Mouse (Mus musculus): ENCODE results near the gene Dip2c. TPM values are rescaled to one million over a fixed set of nuclear protein-coding genes. Genes with fewer than 3 reads are reported as not detected.
A peak's percentile ranks its signal among the peaks of the same experiment; 100 is the strongest.

The Dip2c gene
- total and polyA plus RNA-seq, 2 experiments from 2014 or later: 8.8 to 67.4 TPM

DNA sequence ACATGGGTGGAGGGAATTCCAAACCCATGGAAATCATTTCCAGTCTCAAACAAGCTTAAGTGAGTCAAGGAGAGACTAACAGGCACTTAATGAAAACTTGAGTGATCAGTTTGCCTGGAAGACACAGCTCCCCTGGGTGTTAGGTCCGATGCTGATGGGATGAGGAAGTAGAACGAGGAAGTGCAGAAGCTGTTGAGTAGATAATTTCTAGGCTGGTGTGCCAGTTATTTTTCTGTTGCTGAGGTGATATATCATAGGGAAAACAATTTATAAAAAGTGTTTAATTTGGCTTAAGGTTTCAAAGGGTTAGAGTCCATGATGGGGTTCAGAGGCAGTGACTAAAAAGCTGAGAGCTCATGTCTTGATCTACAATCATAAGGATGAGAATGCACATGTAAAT, 111.7 kb downstream of the Dip2c start:
- no peak for DNase-seq
- Histone ChIP-seq H3K4me2 (ENCODE audit: low read depth) (no peak overlapping the region), H3K4me3 (ENCODE audit: low read depth, low read length) (no peak overlapping the region), H3K9me3 (ENCODE audit: low read length) (no peaks in the 10 kb centered on the region), H3K27me3 (ENCODE audit: insufficient read depth, low read length) (no peaks in the 10 kb centered on the region), H3K4me1 (ENCODE audit: insufficient read depth) (no peaks in the 10 kb centered on the region), H3K36me3 (ENCODE audit: insufficient read depth) (no peaks in the 10 kb centered on the region), H3K27ac (ENCODE audit: low read depth, low read length) (no peak overlapping the region), H3K9ac (no peak overlapping the region)
- TF ChIP-seq CTCF (IDR thresholded peaks at IDR 0.05; ENCODE audit: low read depth): no peak
- ATAC-seq: no peak
- WGBS: 86% methylated on average over 2 of the region's 2 CpGs

DNA sequence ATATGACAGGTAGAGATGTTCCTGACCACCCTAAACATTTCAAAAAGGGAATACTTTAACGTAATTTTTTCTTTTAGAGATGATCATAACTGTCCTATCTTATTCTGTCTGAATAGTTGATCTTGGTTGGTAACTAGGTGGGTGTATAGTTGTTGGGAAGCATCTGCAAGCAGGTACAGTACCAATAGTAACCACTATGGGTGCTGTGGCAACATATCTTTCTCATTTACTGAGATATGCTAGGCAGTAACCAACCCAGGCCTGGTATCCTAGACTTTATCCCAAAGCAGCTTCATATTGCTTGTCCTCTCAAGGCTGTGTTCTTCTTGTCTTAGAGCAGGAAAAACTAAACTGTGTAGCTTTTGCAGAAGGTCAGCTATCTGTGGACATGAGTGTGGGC, 113.0 kb downstream of the Dip2c start:
- H3K4me3 ChIP-seq (ENCODE audit: low read depth, low read length): no peak overlapping the region
- TF ChIP-seq CTCF (IDR thresholded peaks at IDR 0.05; ENCODE audit: low read depth): peak; percentile 41
- WGBS: 98% methylated on average over 1 of the region's 1 CpGs
- no peak for DNase-seq
- H3K36me3 ChIP-seq (ENCODE audit: insufficient read depth): no peaks in the 10 kb centered on the region
- no peaks in the 10 kb centered on the region for H3K9me3 ChIP-seq (ENCODE audit: low read length)
- no peak overlapping the region for H3K4me2 ChIP-seq (ENCODE audit: low read depth)
- no peaks in the 10 kb centered on the region for H3K4me1 ChIP-seq (ENCODE audit: insufficient read depth)
- ATAC-seq: peak; percentile 51; the same call in 1 of the 2 replicates
- H3K27me3 ChIP-seq (ENCODE audit: insufficient read depth, low read length): no peaks in the 10 kb centered on the region
- H3K9ac ChIP-seq: no peak overlapping the region
- H3K27ac ChIP-seq (ENCODE audit: low read depth, low read length): no peak overlapping the region

- no peak for TF ChIP-seq CTCF (IDR thresholded peaks at IDR 0.05; ENCODE audit: low read depth)
- DNase-seq (no peak), ATAC-seq (no peak)
- no peaks in the 10 kb centered on the region for H3K36me3 ChIP-seq (ENCODE audit: insufficient read depth)
- H3K4me3 ChIP-seq (ENCODE audit: low read depth, low read length): no peak overlapping the region
- WGBS: 24% methylated on average over 5 of the region's 5 CpGs
- no peak overlapping the region for H3K4me2 ChIP-seq (ENCODE audit: low read depth)
- H3K4me1 ChIP-seq (ENCODE audit: insufficient read depth): no peaks in the 10 kb centered on the region
- H3K27ac ChIP-seq (ENCODE audit: low read depth, low read length): no peak overlapping the region
- H3K9me3 ChIP-seq (ENCODE audit: low read length): no peaks in the 10 kb centered on the region
- H3K9ac ChIP-seq: no peak overlapping the region
- no peaks in the 10 kb centered on the region for H3K27me3 ChIP-seq (ENCODE audit: insufficient read depth, low read length)
Observed at GRCm38 (mm10) chr13:9390204-9390804, 114.0 kb downstream of the Dip2c start.

DNA sequence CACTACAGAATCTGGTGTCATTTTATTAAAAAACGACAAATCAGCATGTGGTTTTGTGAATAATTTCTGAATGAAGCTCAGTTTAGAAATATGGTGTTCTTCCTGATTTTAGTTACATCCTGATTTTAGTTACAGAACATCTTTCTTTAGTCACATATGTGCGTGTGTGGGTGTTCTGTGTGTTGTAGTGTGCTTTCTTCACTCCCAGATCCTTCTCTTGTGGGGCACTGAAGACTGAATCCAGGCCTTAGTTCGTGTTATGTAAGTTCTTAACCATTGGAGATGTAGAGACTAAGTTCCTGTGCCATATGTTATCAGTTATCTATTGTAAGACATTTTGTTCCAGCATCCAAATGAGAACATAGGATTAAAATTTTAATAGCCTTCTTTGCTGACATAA, 117.1 kb downstream of the Dip2c start:
- Histone ChIP-seq H3K27ac (ENCODE audit: low read depth, low read length) (no peak overlapping the region), H3K9me3 (ENCODE audit: low read length) (no peaks in the 10 kb centered on the region), H3K4me1 (ENCODE audit: insufficient read depth) (peaks cover under 1% of the 10 kb centered on the region; the same call in 1 of the 2 replicates), H3K4me2 (ENCODE audit: low read depth) (no peak overlapping the region), H3K27me3 (ENCODE audit: insufficient read depth, low read length) (no peaks in the 10 kb centered on the region), H3K36me3 (ENCODE audit: insufficient read depth) (no peaks in the 10 kb centered on the region), H3K9ac (no peak overlapping the region), H3K4me3 (ENCODE audit: low read depth, low read length) (no peak overlapping the region)
- DNase-seq (no peak), ATAC-seq (no peak)
- WGBS: 85% methylated on average over 3 of the region's 3 CpGs
- no peak for TF ChIP-seq CTCF (IDR thresholded peaks at IDR 0.05; ENCODE audit: low read depth)

- ATAC-seq (peak; percentile 20; the same call in 1 of the 2 replicates), DNase-seq (peak; percentile 5)
- Histone ChIP-seq H3K27me3 (ENCODE audit: insufficient read depth, low read length) (no peaks in the 10 kb centered on the region), H3K4me1 (ENCODE audit: insufficient read depth) (peaks cover 7% of the 10 kb centered on the region; the same call in 1 of the 2 replicates), H3K36me3 (ENCODE audit: insufficient read depth) (no peaks in the 10 kb centered on the region), H3K27ac (ENCODE audit: low read depth, low read length) (no peak overlapping the region), H3K4me3 (ENCODE audit: low read depth, low read length) (no peak overlapping the region), H3K9ac (no peak overlapping the region), H3K9me3 (ENCODE audit: low read length) (no peaks in the 10 kb centered on the region), H3K4me2 (ENCODE audit: low read depth) (no peak overlapping the region)
- WGBS: 64% methylated on average over 1 of the region's 1 CpGs
- TF ChIP-seq CTCF (IDR thresholded peaks at IDR 0.05; ENCODE audit: low read depth): no peak
Observed at GRCm38 (mm10) chr13:9395286-9395685, 119.0 kb downstream of the Dip2c start.

DNA sequence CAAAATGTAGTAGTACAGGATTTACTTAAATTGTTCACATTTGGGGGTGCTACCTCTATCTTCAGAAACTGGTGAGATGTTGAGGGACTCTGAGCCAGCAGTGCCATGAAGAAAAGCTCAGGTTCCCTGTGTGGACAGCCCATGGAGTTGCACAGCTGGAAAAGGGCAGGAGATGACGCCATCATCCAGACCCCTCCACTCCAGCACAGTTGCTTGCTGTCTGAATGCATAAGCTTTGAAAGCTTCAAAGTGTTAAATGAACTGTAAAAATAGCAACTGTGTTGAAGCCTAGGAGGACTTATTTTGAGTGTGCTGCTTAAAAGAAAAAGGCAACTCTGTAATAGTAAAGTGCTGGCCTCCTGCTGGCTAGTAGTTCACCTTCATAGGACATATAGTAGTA, 122.5 kb downstream of the Dip2c start:
- Histone ChIP-seq H3K9ac (no peak overlapping the region), H3K27me3 (ENCODE audit: insufficient read depth, low read length) (no peaks in the 10 kb centered on the region), H3K4me1 (ENCODE audit: insufficient read depth) (peaks cover 7% of the 10 kb centered on the region; the same call in 1 of the 2 replicates), H3K4me2 (ENCODE audit: low read depth) (no peak overlapping the region), H3K9me3 (ENCODE audit: low read length) (no peaks in the 10 kb centered on the region), H3K36me3 (ENCODE audit: insufficient read depth) (no peaks in the 10 kb centered on the region), H3K4me3 (ENCODE audit: low read depth, low read length) (no peak overlapping the region), H3K27ac (ENCODE audit: low read depth, low read length) (no peak overlapping the region)
- no peak for TF ChIP-seq CTCF (IDR thresholded peaks at IDR 0.05; ENCODE audit: low read depth)
- ATAC-seq: no peak
- peak; percentile 4 for DNase-seq
- 12% methylated on average over 1 of the region's 1 CpGs for WGBS

DNA sequence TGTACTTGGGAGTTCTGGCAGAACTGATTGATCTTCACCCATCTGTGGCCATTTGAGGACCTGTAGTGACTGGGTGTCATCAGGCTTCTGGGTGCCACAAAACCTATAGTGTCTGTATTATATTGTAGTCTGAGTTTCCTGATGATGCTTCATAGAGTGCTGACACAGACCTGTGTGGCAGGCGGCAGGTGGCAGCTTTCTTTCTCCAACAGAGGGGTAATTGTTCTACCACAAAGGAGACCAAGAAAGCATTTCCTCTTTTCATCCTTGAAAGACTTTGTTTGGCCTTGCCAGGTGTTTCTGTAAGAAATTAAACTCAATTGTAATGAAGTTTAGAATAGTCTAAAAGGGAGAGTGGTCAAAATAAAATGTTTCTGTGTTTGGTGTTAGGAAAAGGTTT, 129.1 kb downstream of the Dip2c start:
- TF ChIP-seq CTCF (IDR thresholded peaks at IDR 0.05; ENCODE audit: low read depth): no peak
- H3K4me2 ChIP-seq (ENCODE audit: low read depth): no peak overlapping the region
- H3K36me3 ChIP-seq (ENCODE audit: insufficient read depth): no peaks in the 10 kb centered on the region
- no peaks in the 10 kb centered on the region for H3K9me3 ChIP-seq (ENCODE audit: low read length)
- H3K4me1 ChIP-seq (ENCODE audit: insufficient read depth): no peaks in the 10 kb centered on the region
- H3K27me3 ChIP-seq (ENCODE audit: insufficient read depth, low read length): no peaks in the 10 kb centered on the region
- H3K4me3 ChIP-seq (ENCODE audit: low read depth, low read length): no peak overlapping the region
- DNase-seq: no peak
- H3K9ac ChIP-seq: no peak overlapping the region
- H3K27ac ChIP-seq (ENCODE audit: low read depth, low read length): no peak overlapping the region
- WGBS: 57% methylated on average over 1 of the region's 1 CpGs
- no peak for ATAC-seq

Measured in forebrain, postnatal 0 days (tissue).